Mouse (Mus musculus) kidney, adult 2 months (tissue): ENCODE results near the gene Zer1.
"Not testable (repeated sequence)": the region's sequence is repeated elsewhere in the genome, so short reads cannot be mapped to it uniquely, and the experiment has no call there.

Experiments
- CTCF ChIP-seq: fragments of 200-500 bp; conservative IDR thresholded peaks from 2 replicates; pipeline ENCODE4 v1.5.1; 2011; ENCODE audit warnings: low read depth, mild to moderate bottlenecking, control low read depth, low read length, moderate library complexity, mixed read lengths; ENCODE audit not compliant: insufficient read depth, insufficient read length
- POLR2A ChIP-seq: fragments of 200-500 bp; IDR thresholded peaks from one replicate; pipeline ENCODE4 v1.6.1; 2011; ENCODE audit warnings: low read depth, low read length, control low read depth

GRCm38 (mm10) chr2:30140021-30140420 lies 15.6 kb upstream of the Zer1 start:
- TF ChIP-seq CTCF, POLR2A: not testable (repeated sequence)
